11 mouse cellular contexts compared by ENCODE assay signal in the genomic region with DNA sequence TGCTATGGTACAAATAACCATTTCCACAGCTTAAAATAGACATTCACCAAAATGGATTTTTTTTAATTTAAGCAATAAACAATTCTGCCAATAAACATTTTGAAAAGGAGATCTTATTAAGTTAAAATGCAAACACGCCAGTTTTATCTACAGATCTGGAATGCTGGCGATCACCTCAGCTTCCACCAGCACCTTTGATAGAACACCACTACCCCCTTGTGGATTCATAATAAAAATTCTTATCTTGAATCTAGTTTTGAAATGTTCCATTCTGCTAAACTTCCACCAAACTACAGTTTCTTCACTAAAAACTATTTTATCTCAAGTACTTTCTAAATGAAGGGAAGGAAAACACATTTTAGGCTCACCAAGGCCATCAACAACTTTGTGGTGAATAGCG. TPM values are rescaled to one million over a fixed set of nuclear protein-coding genes. Genes with fewer than 3 reads are reported as not detected.
DNase-seq lines count a peak whose midpoint lies in the region; ATAC-seq and TF ChIP-seq lines count a peak whose summit lies in the region.
"Had no signal": no experiment of that assay in that cellular context is flagged by ENCODE, and none has a peak within 500 bp of the region (broad histone marks: within the 10 kb centered on the region; RNA-seq: fewer than 3 reads in every experiment).

No protein-coding gene starts in this region.

- no peak overlapping the region for H3K4me3 ChIP-seq in forebrain, postnatal 0 days (ENCODE audit: low read depth, low read length)
- no peak overlapping the region for H3K4me3 ChIP-seq in forebrain, embryonic 16.5 days (replicated peaks; ENCODE audit: low read length)
- H3K4me3 ChIP-seq in limb, embryonic 14.5 days (replicated peaks; ENCODE audit: low read length) = no peak overlapping the region
- no peak overlapping the region for H3K4me3 ChIP-seq in limb, embryonic 10.5 days
- no peak overlapping the region for H3K4me3 ChIP-seq in CH12.LX (replicated peaks in 1 of 3; ENCODE audit: low read depth in 2 of 3, low read length in 2 of 3, poor library complexity in 1 of 3)
- H3K4me3 ChIP-seq: heart, embryonic 13.5 days had no signal

- no peaks in the 10 kb centered on the region for H3K27me3 ChIP-seq in forebrain, postnatal 0 days (ENCODE audit: insufficient read depth, low read length)
- H3K27me3 ChIP-seq in forebrain, embryonic 16.5 days (replicated peaks; ENCODE audit: control insufficient read depth, insufficient read depth, low read length) = no peaks in the 10 kb centered on the region
- no peaks in the 10 kb centered on the region for H3K27me3 ChIP-seq in limb, embryonic 14.5 days (ENCODE audit: control insufficient read depth, insufficient read depth, low read length)
- no peaks in the 10 kb centered on the region for H3K27me3 ChIP-seq in limb, embryonic 10.5 days (ENCODE audit: low read depth, poor library complexity, severe bottlenecking)
- no peaks in the 10 kb centered on the region for H3K27me3 ChIP-seq in CH12.LX (replicated peaks)
- H3K27me3 ChIP-seq: heart, embryonic 13.5 days had no signal

- no peak for TF ChIP-seq EP300 in CH12.LX (IDR thresholded peaks at IDR 0.05; ENCODE audit: low read length)

- 0 out of 2 replicates have a peak, but pooled peaks cover 12% of the 10 kb centered on the region for H3K79me2 ChIP-seq in CH12.LX (replicated peaks; ENCODE audit: control insufficient read depth, extremely low read depth, insufficient read depth, poor library complexity, severe bottlenecking)

- no peak overlapping the region for H3K4me2 ChIP-seq in forebrain, postnatal 0 days (ENCODE audit: low read depth)
- H3K4me2 ChIP-seq in forebrain, embryonic 16.5 days (ENCODE audit: low read length) = no peak overlapping the region
- H3K4me2 ChIP-seq in limb, embryonic 14.5 days (replicated peaks; ENCODE audit: low read depth, low read length, severe bottlenecking) = no peak overlapping the region
- H3K4me2 ChIP-seq in CH12.LX (ENCODE audit: insufficient read depth, low read depth, poor library complexity, severe bottlenecking) = no peak overlapping the region
- H3K4me2 ChIP-seq: heart, embryonic 13.5 days had no signal

- 54% methylated on average over 3 of the region's 3 CpGs for WGBS in forebrain, postnatal 0 days
- WGBS in forebrain, embryonic 16.5 days = 64% methylated on average over 3 of the region's 3 CpGs
- 61% methylated on average over 3 of the region's 3 CpGs for WGBS in limb, embryonic 14.5 days
- WGBS in limb, embryonic 10.5 days = 88% methylated on average over 3 of the region's 3 CpGs

- ATAC-seq in forebrain, postnatal 0 days = no peak
- ATAC-seq in forebrain, embryonic 16.5 days = no peak
- no peak for ATAC-seq in limb, embryonic 14.5 days (ENCODE audit: low FRiP score, low read depth)

- no peaks in the 10 kb centered on the region for H3K36me3 ChIP-seq in forebrain, postnatal 0 days (ENCODE audit: insufficient read depth)
- no peaks in the 10 kb centered on the region for H3K36me3 ChIP-seq in forebrain, embryonic 16.5 days (ENCODE audit: control insufficient read depth, insufficient read depth)
- no peaks in the 10 kb centered on the region for H3K36me3 ChIP-seq in limb, embryonic 14.5 days (ENCODE audit: control insufficient read depth, insufficient read depth, low read length)
- H3K36me3 ChIP-seq in limb, embryonic 10.5 days = peaks cover 20% of the 10 kb centered on the region; the same call in 1 of the 2 replicates
- peaks cover 0 to 38% of the 10 kb centered on the region in 2 experiments for H3K36me3 ChIP-seq in CH12.LX (replicated peaks in 1 of 2; ENCODE audit: control insufficient read depth in 1 of 2, insufficient read depth in 1 of 2, low read length in 1 of 2)

- peak; percentile 75 for DNase-seq in forebrain, postnatal 0 days
- peak; percentile 47 for DNase-seq in limb, embryonic 14.5 days (ENCODE audit: low spot score)
- DNase-seq in limb, embryonic 10.5 days (ENCODE audit: low spot score) = no peak
- no peak for DNase-seq in CH12.LX (ENCODE audit: extremely low read depth)
- DNase-seq in lung, postnatal 14 days = peak; percentile 14
- DNase-seq in thymus, postnatal 10 days (ENCODE audit: low spot score in 2 of 2) = no peak
- no peak for DNase-seq in layer of hippocampus, adult 11-12 months (ENCODE audit: low spot score)
- DNase-seq: right cerebral cortex, postnatal 4 days; thymus, adult 18-20 months had no signal

- no peak for TF ChIP-seq POLR2A in limb, embryonic 14.5 days (IDR thresholded peaks at IDR 0.05; ENCODE audit: borderline replicate concordance, extremely low read depth, insufficient read depth, insufficient read length)
- no peak for TF ChIP-seq POLR2A in CH12.LX (IDR thresholded peaks at IDR 0.05; ENCODE audit: low read depth, low read length)

- H3K27ac ChIP-seq in forebrain, postnatal 0 days (ENCODE audit: low read depth, low read length) = no peak overlapping the region
- no peak overlapping the region for H3K27ac ChIP-seq in forebrain, embryonic 16.5 days (ENCODE audit: low read length)
- H3K27ac ChIP-seq in limb, embryonic 14.5 days (replicated peaks; ENCODE audit: low read depth, low read length) = no peak overlapping the region
- H3K27ac ChIP-seq in limb, embryonic 10.5 days = no peak overlapping the region
- H3K27ac ChIP-seq in CH12.LX (ENCODE audit: insufficient read depth, low read depth) = no peak overlapping the region
- H3K27ac ChIP-seq: heart, embryonic 13.5 days had no signal

- H3K9ac ChIP-seq in forebrain, postnatal 0 days = no peak overlapping the region
- no peak overlapping the region for H3K9ac ChIP-seq in forebrain, embryonic 16.5 days (replicated peaks; ENCODE audit: low read depth, low read length)
- H3K9ac ChIP-seq in limb, embryonic 14.5 days (ENCODE audit: low read depth, low read length, severe bottlenecking) = no peak overlapping the region
- no peak overlapping the region for H3K9ac ChIP-seq in CH12.LX (ENCODE audit: insufficient read depth, low read depth)
- H3K9ac ChIP-seq: heart, embryonic 13.5 days had no signal

- H3K9me3 ChIP-seq in forebrain, postnatal 0 days (ENCODE audit: low read length) = no peaks in the 10 kb centered on the region
- no peaks in the 10 kb centered on the region for H3K9me3 ChIP-seq in forebrain, embryonic 16.5 days (ENCODE audit: control insufficient read depth, low read length)
- H3K9me3 ChIP-seq in limb, embryonic 14.5 days (ENCODE audit: control insufficient read depth, low read length) = no peaks in the 10 kb centered on the region
- H3K9me3 ChIP-seq in limb, embryonic 10.5 days (replicated peaks) = no peaks in the 10 kb centered on the region
- no peaks in the 10 kb centered on the region for H3K9me3 ChIP-seq in CH12.LX (replicated peaks; ENCODE audit: low read length)
- H3K9me3 ChIP-seq: heart, embryonic 13.5 days had no signal

- dilution Hi-C loops in CH12.LX (cut with MboI; ENCODE audit: extremely low pct_ligation_motif_present, extremely low pct_unique_long_range_greater_than_20kb, low sequenced_read_pairs) = no loop called here

- peak; percentile 67 for TF ChIP-seq CTCF in forebrain, postnatal 0 days (IDR thresholded peaks at IDR 0.05; ENCODE audit: low read depth)
- TF ChIP-seq CTCF in CH12.LX (conservative IDR thresholded peaks at IDR 0.05 in 1 of 2, IDR thresholded peaks at IDR 0.05 in 1 of 2; ENCODE audit: low read depth in 2 of 2, low read length in 2 of 2) = peak in 1 of 2 experiments; percentile 17; a peak in 1 of 4 replicates

- H3K4me1 ChIP-seq in forebrain, postnatal 0 days (ENCODE audit: insufficient read depth) = no peaks in the 10 kb centered on the region
- H3K4me1 ChIP-seq in forebrain, embryonic 16.5 days (replicated peaks; ENCODE audit: control insufficient read depth, insufficient read depth, low read length) = peaks cover 2% of the 10 kb centered on the region; the same call in 1 of the 2 replicates
- H3K4me1 ChIP-seq in limb, embryonic 14.5 days (ENCODE audit: control insufficient read depth, insufficient read depth, low read length) = 0 out of 2 replicates have a peak, but pooled peaks cover 6% of the 10 kb centered on the region
- H3K4me1 ChIP-seq in limb, embryonic 10.5 days = peaks cover 9% of the 10 kb centered on the region; the same call in 1 of the 2 replicates
- peaks cover 0 to 18% of the 10 kb centered on the region in 2 experiments; a peak in 2 of 4 replicates for H3K4me1 ChIP-seq in CH12.LX (ENCODE audit: control insufficient read depth in 1 of 2, insufficient read depth in 2 of 2)

- peak; percentile 37 for TF ChIP-seq RAD21 in CH12.LX (IDR thresholded peaks at IDR 0.05; ENCODE audit: low read depth, low read length)

- in situ Hi-C loops in CH12.LX (cut with MboI; ENCODE audit: low pct_ligation_motif_present, low pct_unique_long_range_greater_than_20kb, low sequenced_read_pairs) = no loop called here

TF ChIP-seq in CH12.LX, 34 proteins besides CTCF, POLR2A, EP300 and RAD21:
- TF ChIP-seq ZKSCAN1 (IDR thresholded peaks at IDR 0.05; ENCODE audit: borderline replicate concordance, low read depth, low read length) (no peak), GABPA (IDR thresholded peaks at IDR 0.05; ENCODE audit: insufficient replicate concordance, low read depth, low read length) (no peak), TBP (conservative IDR thresholded peaks at IDR 0.05; ENCODE audit: low read depth, low read length) (no peak), SIN3A (IDR thresholded peaks at IDR 0.05; ENCODE audit: low read length) (no peak), USF2 (conservative IDR thresholded peaks at IDR 0.05; ENCODE audit: low read depth, low read length) (no peak), NRF1 (IDR thresholded peaks at IDR 0.05; ENCODE audit: low read depth, low read length) (no peak), ZMIZ1 (IDR thresholded peaks at IDR 0.05; ENCODE audit: low read depth, low read length) (no peak), MEF2A (IDR thresholded peaks at IDR 0.05; ENCODE audit: borderline replicate concordance, low read depth, low read length) (no peak), ELF1 (IDR thresholded peaks at IDR 0.05; ENCODE audit: low read depth, low read length) (no peak)
TF ChIP-seq in CH12.LX: peak in this region for 0.

RNA-seq across cellular contexts. Expression of a gene that starts 7.7 kb away (rescaled TPM):
- 87.4 and 89.6 TPM in 2 replicates for total RNA-seq in forebrain, postnatal 0 days (2014; rRNA removed)
- 109 and 131 TPM in 2 replicates for polyA plus RNA-seq in forebrain, postnatal 0 days (2015; fragmentation: Nextera tagmentation; extraction: Ambion mirVana)
- 119 and 123 TPM in 2 replicates for polyA plus RNA-seq in forebrain, embryonic 16.5 days (2015; fragmentation: Nextera tagmentation; extraction: Ambion mirVana)
- polyA plus RNA-seq in limb, embryonic 14.5 days (2012; rRNA removed) = 28.6 and 29.2 TPM in 2 replicates
- polyA plus RNA-seq in limb, embryonic 14.5 days (2014; fragmentation: Nextera tagmentation; extraction: Ambion mirVana) = 78.8 and 91.1 TPM in 2 replicates
- 94.3 and 102 TPM in 2 replicates for polyA plus RNA-seq in limb, embryonic 10.5 days (2016; fragmentation: Nextera tagmentation; extraction: Ambion mirVana)
- total RNA-seq in CH12.LX (2012; rRNA removed) (9.8 and 9.9 TPM in 2 replicates), CH12.LX (2014; rRNA removed) (15.3 and 21.3 TPM in 2 replicates)
- 27.2 and 32.5 TPM in 2 replicates for polyA plus RNA-seq in CH12.LX (2012; ENCODE audit: insufficient read length, low read depth)

Comparison
In these comparisons a context has a peak if more than half of its experiments do, and no peak if none do; other contexts are left out.
1. DNase-seq: peak in forebrain, postnatal 0 days (single experiment), limb, embryonic 14.5 days (single experiment) and lung, postnatal 14 days (single experiment); none in limb, embryonic 10.5 days (single experiment), CH12.LX (single experiment), thymus, postnatal 10 days (0 of 2) and layer of hippocampus, adult 11-12 months (single experiment).